Mouse (Mus musculus): Measurements from ENCODE around the gene Grik3. TPM values are rescaled to one million over a fixed set of nuclear protein-coding genes. Genes with fewer than 3 reads are reported as not detected.

Gene Grik3
- polyA plus RNA-seq, 1 experiment from 2014 or later = 7.9 TPM

- Histone ChIP-seq H3K27me3 (no peaks in the 10 kb centered on the region), H3K4me1 (peaks cover 28% of the 10 kb centered on the region), H3K9me3 (no peaks in the 10 kb centered on the region), H3K4me2 (replicated peaks) (no peak overlapping the region), H3K27ac (replicated peaks) (no peak overlapping the region), H3K36me3 (no peaks in the 10 kb centered on the region), H3K9ac (replicated peaks) (no peak overlapping the region), H3K4me3 (no peak overlapping the region)
- 84% methylated on average over 14 of the region's 14 CpGs for WGBS
- ATAC-seq (replicated peaks) = no peak
These were observed 66.2 kb downstream of the Grik3 start for GRCm38 (mm10) chr4:125556405-125557308.

- no peak overlapping the region for H3K27ac ChIP-seq (replicated peaks)
- no peaks in the 10 kb centered on the region for H3K36me3 ChIP-seq
- no peaks in the 10 kb centered on the region for H3K27me3 ChIP-seq
- no peaks in the 10 kb centered on the region for H3K9me3 ChIP-seq
- no peak overlapping the region for H3K9ac ChIP-seq (replicated peaks)
- H3K4me1 ChIP-seq = peaks cover 50% of the 10 kb centered on the region
- no peak for ATAC-seq (replicated peaks)
- no peak overlapping the region for H3K4me2 ChIP-seq (replicated peaks)
- no peak overlapping the region for H3K4me3 ChIP-seq
- 59% methylated on average over 5 of the region's 5 CpGs for WGBS
These were observed 69.1 kb downstream of the Grik3 start for GRCm38 (mm10) chr4:125559564-125559963.

DNA sequence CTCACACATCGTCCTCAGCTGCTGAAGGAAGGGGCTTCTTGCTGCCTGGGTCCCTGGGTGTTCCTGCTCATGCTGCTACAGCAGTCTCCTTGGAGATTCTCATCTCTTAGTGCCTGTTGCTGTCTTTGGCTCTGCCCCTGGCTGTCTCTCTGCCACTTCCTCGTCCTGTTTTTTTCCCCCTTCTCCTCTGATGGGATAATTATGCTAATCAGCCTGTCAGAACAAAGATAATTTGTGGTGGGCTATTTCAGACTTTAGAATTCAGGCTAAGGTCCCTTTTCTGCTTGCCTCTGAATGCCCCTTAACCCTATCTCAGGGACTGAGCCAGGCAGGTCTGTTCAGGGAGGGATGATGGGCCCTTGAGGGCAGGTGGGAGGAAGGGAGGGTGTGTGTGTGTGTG lies 70.3 kb downstream of the Grik3 start:
- H3K27ac ChIP-seq (replicated peaks) = 0 out of 2 replicates have a peak overlapping the region, but pooled peaks have one; percentile 6

GRCm38 (mm10) chr4:125563579-125563978 lies 73.1 kb downstream of the Grik3 start:
- WGBS = 89% methylated on average over 10 of the region's 10 CpGs
- Histone ChIP-seq H3K4me3 (no peak overlapping the region), H3K27ac (replicated peaks) (no peak overlapping the region), H3K4me1 (peaks cover 65% of the 10 kb centered on the region), H3K9me3 (no peaks in the 10 kb centered on the region), H3K36me3 (no peaks in the 10 kb centered on the region), H3K9ac (replicated peaks) (no peak overlapping the region), H3K4me2 (replicated peaks) (no peak overlapping the region), H3K27me3 (no peaks in the 10 kb centered on the region)
- no peak for ATAC-seq (replicated peaks)

More for the DNA sequence above, 70.3 kb downstream of the Grik3 start:
- 5% methylated on average over 2 of the region's 2 CpGs for WGBS
- ATAC-seq (replicated peaks) = 0 out of 2 replicates have a peak, but pooled peaks have one; percentile 34
- no peaks in the 10 kb centered on the region for H3K27me3 ChIP-seq
- H3K36me3 ChIP-seq = no peaks in the 10 kb centered on the region
- H3K9ac ChIP-seq (replicated peaks) = no peak overlapping the region
- H3K9me3 ChIP-seq = no peaks in the 10 kb centered on the region
- no peak overlapping the region for H3K4me3 ChIP-seq
- H3K4me2 ChIP-seq (replicated peaks) = no peak overlapping the region
- peaks cover 51% of the 10 kb centered on the region for H3K4me1 ChIP-seq

- ATAC-seq (replicated peaks) = no peak
- Histone ChIP-seq H3K9me3 (no peaks in the 10 kb centered on the region), H3K27me3 (no peaks in the 10 kb centered on the region), H3K4me1 (peaks cover 60% of the 10 kb centered on the region), H3K36me3 (no peaks in the 10 kb centered on the region), H3K9ac (replicated peaks) (no peak overlapping the region), H3K4me3 (no peak overlapping the region), H3K27ac (replicated peaks) (no peak overlapping the region), H3K4me2 (replicated peaks) (no peak overlapping the region)
- WGBS = 61% methylated on average over 17 of the region's 17 CpGs
These were observed 73.7 kb downstream of the Grik3 start for GRCm38 (mm10) chr4:125564008-125564710.

- no peaks in the 10 kb centered on the region for H3K36me3 ChIP-seq
- H3K27me3 ChIP-seq = no peaks in the 10 kb centered on the region
- WGBS = 45% methylated on average over 8 of the region's 8 CpGs
- H3K27ac ChIP-seq (replicated peaks) = no peak overlapping the region
- H3K9me3 ChIP-seq = no peaks in the 10 kb centered on the region
- no peak overlapping the region for H3K4me3 ChIP-seq
- H3K4me2 ChIP-seq (replicated peaks) = no peak overlapping the region
- no peak for ATAC-seq (replicated peaks)
- no peak overlapping the region for H3K9ac ChIP-seq (replicated peaks)
- peaks cover 48% of the 10 kb centered on the region for H3K4me1 ChIP-seq
These were observed 75.4 kb downstream of the Grik3 start for GRCm38 (mm10) chr4:125565711-125566439.

GRCm38 (mm10) chr4:125568210-125568609 lies 77.7 kb downstream of the Grik3 start:
- H3K9me3 ChIP-seq = no peaks in the 10 kb centered on the region
- no peak overlapping the region for H3K4me2 ChIP-seq (replicated peaks)
- no peaks in the 10 kb centered on the region for H3K36me3 ChIP-seq
- no peak overlapping the region for H3K27ac ChIP-seq (replicated peaks)
- 0 out of 2 replicates have a peak, but pooled peaks cover 3% of the 10 kb centered on the region for H3K27me3 ChIP-seq
- H3K9ac ChIP-seq (replicated peaks) = no peak overlapping the region
- peak; percentile 33 for ATAC-seq (replicated peaks)
- H3K4me1 ChIP-seq = peaks cover 53% of the 10 kb centered on the region
- H3K4me3 ChIP-seq = no peak overlapping the region
- 64% methylated on average over 6 of the region's 6 CpGs for WGBS

- no peak overlapping the region for H3K27ac ChIP-seq (replicated peaks)
- WGBS = 41% methylated on average over 12 of the region's 12 CpGs
- H3K27me3 ChIP-seq = 0 out of 2 replicates have a peak, but pooled peaks cover 6% of the 10 kb centered on the region
- peaks cover 44% of the 10 kb centered on the region for H3K4me1 ChIP-seq
- H3K36me3 ChIP-seq = no peaks in the 10 kb centered on the region
- no peaks in the 10 kb centered on the region for H3K9me3 ChIP-seq
- no peak for ATAC-seq (replicated peaks)
- H3K4me2 ChIP-seq (replicated peaks) = no peak overlapping the region
- H3K9ac ChIP-seq (replicated peaks) = no peak overlapping the region
- H3K4me3 ChIP-seq = no peak overlapping the region
These were observed 81.3 kb downstream of the Grik3 start for GRCm38 (mm10) chr4:125571651-125572311.

- Histone ChIP-seq H3K9me3 (no peaks in the 10 kb centered on the region), H3K27ac (replicated peaks) (no peak overlapping the region), H3K4me2 (replicated peaks) (no peak overlapping the region), H3K36me3 (no peaks in the 10 kb centered on the region), H3K9ac (replicated peaks) (no peak overlapping the region), H3K27me3 (0 out of 2 replicates have a peak, but pooled peaks cover 6% of the 10 kb centered on the region), H3K4me3 (no peak overlapping the region), H3K4me1 (peaks cover 44% of the 10 kb centered on the region)
- ATAC-seq (replicated peaks) = peak; percentile 24; the same call in 1 of the 2 replicates
- WGBS = 14% methylated on average over 5 of the region's 5 CpGs
These were observed 81.8 kb downstream of the Grik3 start for GRCm38 (mm10) chr4:125572312-125572663.

GRCm38 (mm10) chr4:125573000-125573399 lies 82.5 kb downstream of the Grik3 start:
- no peak for ATAC-seq (replicated peaks)
- Histone ChIP-seq H3K27me3 (0 out of 2 replicates have a peak, but pooled peaks cover 6% of the 10 kb centered on the region), H3K9me3 (no peaks in the 10 kb centered on the region), H3K4me3 (no peak overlapping the region), H3K9ac (replicated peaks) (no peak overlapping the region), H3K4me2 (replicated peaks) (no peak overlapping the region), H3K4me1 (peaks cover 41% of the 10 kb centered on the region), H3K27ac (replicated peaks) (no peak overlapping the region), H3K36me3 (no peaks in the 10 kb centered on the region)
- WGBS = 6% methylated on average over 5 of the region's 5 CpGs

DNA sequence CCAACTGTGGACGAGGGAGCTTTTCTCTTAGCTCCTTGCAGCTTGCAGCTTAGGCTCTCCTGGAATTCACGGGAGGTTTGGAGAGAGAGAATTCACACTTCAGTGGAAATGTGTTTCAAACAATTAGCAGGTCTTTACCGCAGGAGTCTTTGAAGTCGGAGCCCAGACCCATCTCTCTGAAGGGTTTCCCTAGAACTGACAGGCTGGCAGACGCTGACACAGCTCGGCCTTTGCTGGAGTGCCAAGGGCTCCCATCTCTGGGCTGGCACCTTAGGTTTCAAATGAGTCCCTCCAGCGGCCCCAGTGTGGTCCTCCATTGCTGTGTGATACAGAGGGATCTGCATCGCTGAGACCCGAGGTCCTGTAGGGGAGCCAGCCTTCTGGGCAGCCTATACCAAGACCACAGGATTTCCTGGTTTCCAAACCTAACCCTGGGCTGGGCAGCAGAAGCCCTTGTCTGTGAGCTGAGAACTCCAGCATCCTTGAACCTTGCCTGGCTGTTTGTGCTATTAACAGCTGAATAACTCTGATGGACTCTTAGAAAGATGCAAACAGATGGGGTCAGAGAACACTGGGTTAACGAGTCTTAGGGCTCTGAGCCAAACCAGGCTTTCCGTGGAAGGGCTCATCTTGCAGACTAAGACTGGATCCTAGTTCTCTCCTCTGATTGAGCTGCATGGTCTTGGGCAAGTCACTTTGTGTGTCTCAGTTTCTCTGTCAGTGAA lies 83.6 kb downstream of the Grik3 start:
- no peak overlapping the region for H3K9ac ChIP-seq (replicated peaks)
- H3K4me1 ChIP-seq = peaks cover 38% of the 10 kb centered on the region
- WGBS = 13% methylated on average over 11 of the region's 11 CpGs
- H3K4me2 ChIP-seq (replicated peaks) = no peak overlapping the region
- H3K4me3 ChIP-seq = no peak overlapping the region
- peaks cover 12% of the 10 kb centered on the region; the same call in 1 of the 2 replicates for H3K27me3 ChIP-seq
- no peaks in the 10 kb centered on the region for H3K36me3 ChIP-seq
- no peak overlapping the region for H3K27ac ChIP-seq (replicated peaks)
- peak; percentile 47; the same call in 1 of the 2 replicates for ATAC-seq (replicated peaks)
- H3K9me3 ChIP-seq = no peaks in the 10 kb centered on the region

All from forebrain, embryonic 15.5 days (tissue).